Mouse (Mus musculus) ES-Bruce4 (cell line): ENCODE results near the gene Anks1b. TPM values are rescaled to one million over a fixed set of nuclear protein-coding genes. Genes with fewer than 3 reads are reported as not detected.

ENCODE experiments used
- H3K27ac ChIP-seq: 2 replicates; pipeline ENCODE4 v1.5.1; 2012; ENCODE audit warnings: low read length, inconsistent platforms; ENCODE audit not compliant: insufficient read depth
- H3K27me3 ChIP-seq: 2 replicates; pipeline ENCODE4 v1.6.1; 2012; ENCODE audit warnings: mild to moderate bottlenecking, low read length, inconsistent platforms; ENCODE audit not compliant: control insufficient read depth, poor library complexity, insufficient read depth, severe bottlenecking
- H3K36me3 ChIP-seq: 2 replicates; pipeline ENCODE4 v1.6.1; 2012; ENCODE audit warnings: inconsistent platforms, mild to moderate bottlenecking, low read length, moderate library complexity; ENCODE audit not compliant: control insufficient read depth, poor library complexity, insufficient read depth, severe bottlenecking
- H3K4me1 ChIP-seq: one replicate; pipeline ENCODE4 v1.8.1; 2011; ENCODE audit warnings: low read length; ENCODE audit not compliant: control insufficient read depth, insufficient read depth
- H3K4me3 ChIP-seq: 2 replicates; pipeline ENCODE4 v1.5.1; 2011; ENCODE audit warnings: low read depth, mild to moderate bottlenecking, low read length
- H3K9ac ChIP-seq: 2 replicates; pipeline ENCODE4 v1.6.1; 2012; ENCODE audit warnings: low read depth, mild to moderate bottlenecking, inconsistent platforms; ENCODE audit not compliant: poor library complexity, severe bottlenecking
- H3K9me3 ChIP-seq: replicated peaks from 2 replicates; pipeline ENCODE4 v1.6.1; 2012; ENCODE audit warnings: mild to moderate bottlenecking, low read length, inconsistent platforms; ENCODE audit not compliant: control insufficient read depth, poor library complexity, insufficient read depth, severe bottlenecking
- CTCF ChIP-seq: IDR thresholded peaks from one replicate; pipeline ENCODE4 v1.8.1; 2011; ENCODE audit warnings: low read depth, low read length
- EP300 ChIP-seq: IDR thresholded peaks from 2 replicates; pipeline ENCODE4 v1.6.1; 2011; ENCODE audit warnings: low read depth, low read length; ENCODE audit not compliant: insufficient read depth
- POLR2A ChIP-seq: IDR thresholded peaks from one replicate; pipeline ENCODE4 v1.8.1; 2011; ENCODE audit warnings: low read length; ENCODE audit not compliant: insufficient read depth
- polyA plus RNA-seq: library from polyadenylated mRNA; stranded (reverse); fragments of >200 nt; gene quantifications from 2 replicates; pipeline ENCODE4 v1.2.4, GENCODE M21; 2011; ENCODE audit warnings: low read depth; ENCODE audit not compliant: missing spikeins, insufficient read depth, insufficient read length

The Anks1b gene
- polyA plus RNA-seq, 1 experiment, result 2.3 TPM

GRCm38 (mm10) chr10:90081630-90082029, 208.3 kb downstream of the Anks1b start:
- H3K27me3 ChIP-seq, result no peaks in the 10 kb centered on the region
- no peak overlapping the region for H3K27ac ChIP-seq
- no peaks in the 10 kb centered on the region for H3K36me3 ChIP-seq
- H3K4me3 ChIP-seq, result no peak overlapping the region
- TF ChIP-seq CTCF (no peak), EP300 (no peak), POLR2A (no peak)
- no peak overlapping the region for H3K9ac ChIP-seq
- H3K9me3 ChIP-seq, result no peaks in the 10 kb centered on the region
- H3K4me1 ChIP-seq, result no peaks in the 10 kb centered on the region

- TF ChIP-seq EP300 (no peak), POLR2A (no peak), CTCF (no peak)
- Histone ChIP-seq H3K9ac (no peak overlapping the region), H3K27me3 (no peaks in the 10 kb centered on the region), H3K4me3 (no peak overlapping the region), H3K9me3 (no peaks in the 10 kb centered on the region), H3K27ac (no peak overlapping the region), H3K4me1 (no peaks in the 10 kb centered on the region), H3K36me3 (no peaks in the 10 kb centered on the region)
Measured at GRCm38 (mm10) chr10:90093877-90094276, 220.6 kb downstream of the Anks1b start.

GRCm38 (mm10) chr10:90112662-90113061, 239.4 kb downstream of the Anks1b start:
- Histone ChIP-seq H3K27me3 (no peaks in the 10 kb centered on the region), H3K4me3 (no peak overlapping the region), H3K27ac (no peak overlapping the region), H3K36me3 (no peaks in the 10 kb centered on the region), H3K4me1 (no peaks in the 10 kb centered on the region), H3K9ac (no peak overlapping the region), H3K9me3 (no peaks in the 10 kb centered on the region)
- no peak for TF ChIP-seq EP300
- TF ChIP-seq CTCF, result no peak

- Histone ChIP-seq H3K27ac (no peak overlapping the region), H3K36me3 (no peaks in the 10 kb centered on the region), H3K9ac (no peak overlapping the region), H3K27me3 (no peaks in the 10 kb centered on the region), H3K4me3 (no peak overlapping the region), H3K4me1 (no peaks in the 10 kb centered on the region), H3K9me3 (no peaks in the 10 kb centered on the region)
- TF ChIP-seq EP300, result no peak
- no peak for TF ChIP-seq POLR2A
- no peak for TF ChIP-seq CTCF
Measured at GRCm38 (mm10) chr10:90116867-90117266, 243.6 kb downstream of the Anks1b start.

- H3K9ac ChIP-seq, result no peak overlapping the region
- H3K4me1 ChIP-seq, result no peaks in the 10 kb centered on the region
- H3K36me3 ChIP-seq, result no peaks in the 10 kb centered on the region
- no peaks in the 10 kb centered on the region for H3K27me3 ChIP-seq
- no peak overlapping the region for H3K4me3 ChIP-seq
- no peaks in the 10 kb centered on the region for H3K9me3 ChIP-seq
- TF ChIP-seq EP300 (no peak), CTCF (no peak), POLR2A (no peak)
- H3K27ac ChIP-seq, result no peak overlapping the region
Measured at GRCm38 (mm10) chr10:90117836-90118235, 244.5 kb downstream of the Anks1b start.

- H3K27me3 ChIP-seq, result no peaks in the 10 kb centered on the region
- H3K4me3 ChIP-seq, result no peak overlapping the region
- TF ChIP-seq EP300 (no peak), POLR2A (no peak), CTCF (no peak)
- peaks cover 7% of the 10 kb centered on the region; the same call in 1 of the 2 replicates for H3K9me3 ChIP-seq
- no peak overlapping the region for H3K9ac ChIP-seq
- peak overlapping the region; percentile 19; the same call in 1 of the 2 replicates for H3K27ac ChIP-seq
- H3K4me1 ChIP-seq, result no peaks in the 10 kb centered on the region
- H3K36me3 ChIP-seq, result no peaks in the 10 kb centered on the region
Measured at GRCm38 (mm10) chr10:90137538-90137937, 264.2 kb downstream of the Anks1b start.
